Mouse (Mus musculus): ENCODE data around the gene Tnfaip2. TPM values are rescaled to one million over a fixed set of nuclear protein-coding genes. Genes with fewer than 3 reads are reported as not detected.

Gene Tnfaip2
- polyA plus RNA-seq, 1 experiment, result 4.7 TPM

DNA sequence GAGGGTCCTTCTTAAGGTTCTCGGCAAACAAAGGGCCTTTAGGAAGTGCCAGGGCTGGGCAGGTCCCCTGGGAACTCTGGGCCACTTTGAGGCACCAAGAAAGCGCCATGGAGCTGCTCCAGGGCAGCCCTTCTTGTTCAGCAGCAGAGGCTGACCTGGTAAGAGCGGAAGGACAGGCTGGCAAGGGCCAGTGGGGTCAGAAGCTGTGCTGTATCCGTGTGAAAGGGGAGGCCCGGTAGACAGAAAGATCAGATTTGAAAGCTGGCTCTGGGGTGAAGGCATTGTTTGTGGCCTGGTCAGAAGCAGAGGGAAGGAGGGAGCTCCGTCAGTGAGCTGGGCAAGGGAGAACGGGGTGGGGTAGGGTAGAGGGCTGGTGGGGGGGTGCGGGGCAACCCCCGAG, 5.1 kb downstream of the Tnfaip2 start:
- no peaks in the 10 kb centered on the region for H3K9me3 ChIP-seq (replicated peaks; ENCODE audit: control insufficient read depth, insufficient read depth, low read length, poor library complexity, severe bottlenecking)
- H3K4me1 ChIP-seq (ENCODE audit: control insufficient read depth, insufficient read depth, low read length), result no peaks in the 10 kb centered on the region
- H3K36me3 ChIP-seq (ENCODE audit: control insufficient read depth, insufficient read depth, low read length, poor library complexity, severe bottlenecking), result no peaks in the 10 kb centered on the region
- no peaks in the 10 kb centered on the region; the same call in 1 of the 2 replicates for H3K27me3 ChIP-seq (ENCODE audit: control insufficient read depth, insufficient read depth, low read length, poor library complexity, severe bottlenecking)
- H3K4me3 ChIP-seq (ENCODE audit: low read depth, low read length), result no peak overlapping the region
- H3K9ac ChIP-seq (ENCODE audit: low read depth, poor library complexity, severe bottlenecking), result no peak overlapping the region
- H3K27ac ChIP-seq (ENCODE audit: insufficient read depth, low read length), result no peak overlapping the region
- no peak for TF ChIP-seq CTCF (IDR thresholded peaks at IDR 0.05; ENCODE audit: low read depth, low read length)
- TF ChIP-seq POLR2A (IDR thresholded peaks at IDR 0.05; ENCODE audit: insufficient read depth, low read length), result no peak
- TF ChIP-seq EP300 (IDR thresholded peaks at IDR 0.05; ENCODE audit: insufficient read depth, low read depth, low read length), result no peak

DNA sequence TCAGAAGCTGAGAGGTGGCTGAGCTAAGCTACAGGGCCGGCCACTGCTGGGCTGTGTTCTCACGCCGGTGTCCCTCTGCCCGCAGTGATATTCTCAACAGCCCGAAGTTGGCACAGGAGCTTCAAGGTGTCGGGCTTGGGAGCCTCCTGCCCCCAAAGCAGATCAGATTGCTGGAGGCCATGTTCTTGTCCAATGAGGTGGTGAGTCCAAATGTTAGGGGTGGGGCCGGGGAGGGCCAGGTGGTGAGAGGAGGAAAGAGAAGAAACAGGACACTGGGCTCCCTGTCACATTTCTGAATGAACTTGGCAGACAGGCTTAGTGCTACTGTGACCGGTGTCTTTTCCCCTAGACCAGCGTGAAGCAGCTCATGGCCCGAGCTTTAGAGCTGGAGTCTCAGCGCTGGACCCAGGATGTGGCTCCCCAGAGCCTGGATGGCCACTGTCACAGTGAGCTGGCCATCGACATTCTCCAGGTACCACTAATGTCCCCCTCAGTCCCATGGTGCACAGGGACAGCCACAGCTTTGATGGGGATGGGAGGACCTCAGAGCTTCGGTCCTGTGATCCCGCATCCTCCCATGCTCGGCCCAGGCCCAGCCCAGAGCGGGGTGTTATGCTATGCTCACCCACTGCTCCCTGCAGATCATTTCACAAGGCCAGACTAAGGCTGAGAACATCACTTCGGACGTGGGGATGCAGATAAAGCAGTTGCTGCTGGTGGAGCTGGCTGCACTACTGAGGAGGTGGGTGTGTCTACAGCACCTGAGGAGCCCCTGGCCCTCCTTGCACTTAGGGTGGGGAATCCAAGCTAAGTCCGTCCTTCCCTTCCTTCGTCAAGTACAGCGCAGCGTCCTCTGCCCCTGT, 5.9 kb downstream of the Tnfaip2 start:
- Histone ChIP-seq H3K9me3 (replicated peaks; ENCODE audit: control insufficient read depth, insufficient read depth, low read length, poor library complexity, severe bottlenecking) (no peaks in the 10 kb centered on the region), H3K36me3 (ENCODE audit: control insufficient read depth, insufficient read depth, low read length, poor library complexity, severe bottlenecking) (no peaks in the 10 kb centered on the region), H3K4me1 (ENCODE audit: control insufficient read depth, insufficient read depth, low read length) (no peaks in the 10 kb centered on the region), H3K27me3 (ENCODE audit: control insufficient read depth, insufficient read depth, low read length, poor library complexity, severe bottlenecking) (no peaks in the 10 kb centered on the region; the same call in 1 of the 2 replicates), H3K27ac (ENCODE audit: insufficient read depth, low read length) (no peak overlapping the region), H3K4me3 (ENCODE audit: low read depth, low read length) (no peak overlapping the region), H3K9ac (ENCODE audit: low read depth, poor library complexity, severe bottlenecking) (no peak overlapping the region)
- TF ChIP-seq CTCF (IDR thresholded peaks at IDR 0.05; ENCODE audit: low read depth, low read length) (no peak), EP300 (IDR thresholded peaks at IDR 0.05; ENCODE audit: insufficient read depth, low read depth, low read length) (no peak), POLR2A (IDR thresholded peaks at IDR 0.05; ENCODE audit: insufficient read depth, low read length) (no peak)

DNA sequence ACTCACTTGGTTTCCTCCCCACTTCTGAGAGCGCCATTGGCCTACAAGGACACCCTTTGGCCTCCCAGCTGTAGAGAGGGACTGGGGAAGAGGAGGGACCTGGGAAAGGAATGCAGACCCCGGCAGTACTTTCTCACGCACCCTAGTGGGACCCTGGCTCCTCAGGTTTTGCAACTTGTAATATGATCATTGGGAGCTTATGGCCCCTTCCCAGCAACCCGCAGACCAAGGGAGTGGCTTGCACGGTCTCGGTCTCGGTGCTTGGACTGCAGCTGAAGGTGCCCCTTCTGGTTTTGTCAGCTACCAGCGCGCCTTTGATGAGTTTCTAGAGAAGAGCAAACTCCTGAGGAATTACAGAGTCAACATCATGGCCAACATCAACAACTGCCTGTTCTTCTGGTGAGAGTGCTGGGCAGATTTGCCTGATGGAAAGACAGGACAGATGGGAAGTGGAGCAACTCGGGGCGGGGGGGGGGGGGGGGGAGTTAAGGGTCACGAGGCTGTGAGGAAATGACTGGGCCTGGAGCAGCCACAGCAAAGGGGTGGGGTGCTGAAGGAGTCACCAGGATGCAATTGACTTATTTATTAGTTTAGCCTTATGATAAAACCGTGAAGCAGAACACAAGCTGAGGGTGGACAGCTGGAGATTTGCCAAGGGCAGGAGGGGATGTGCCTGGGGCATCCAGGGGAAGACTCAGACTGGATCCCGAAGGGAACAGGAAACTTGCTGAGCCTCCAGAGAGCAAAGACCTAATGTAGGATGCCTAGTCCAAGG, 6.8 kb downstream of the Tnfaip2 start:
- Histone ChIP-seq H3K27me3 (ENCODE audit: control insufficient read depth, insufficient read depth, low read length, poor library complexity, severe bottlenecking) (no peaks in the 10 kb centered on the region), H3K9ac (ENCODE audit: low read depth, poor library complexity, severe bottlenecking) (no peak overlapping the region), H3K4me1 (ENCODE audit: control insufficient read depth, insufficient read depth, low read length) (no peaks in the 10 kb centered on the region), H3K4me3 (ENCODE audit: low read depth, low read length) (no peak overlapping the region), H3K9me3 (replicated peaks; ENCODE audit: control insufficient read depth, insufficient read depth, low read length, poor library complexity, severe bottlenecking) (no peaks in the 10 kb centered on the region), H3K36me3 (ENCODE audit: control insufficient read depth, insufficient read depth, low read length, poor library complexity, severe bottlenecking) (no peaks in the 10 kb centered on the region), H3K27ac (ENCODE audit: insufficient read depth, low read length) (no peak overlapping the region)
- TF ChIP-seq CTCF (IDR thresholded peaks at IDR 0.05; ENCODE audit: low read depth, low read length) (no peak), EP300 (IDR thresholded peaks at IDR 0.05; ENCODE audit: insufficient read depth, low read depth, low read length) (no peak), POLR2A (IDR thresholded peaks at IDR 0.05; ENCODE audit: insufficient read depth, low read length) (no peak)

DNA sequence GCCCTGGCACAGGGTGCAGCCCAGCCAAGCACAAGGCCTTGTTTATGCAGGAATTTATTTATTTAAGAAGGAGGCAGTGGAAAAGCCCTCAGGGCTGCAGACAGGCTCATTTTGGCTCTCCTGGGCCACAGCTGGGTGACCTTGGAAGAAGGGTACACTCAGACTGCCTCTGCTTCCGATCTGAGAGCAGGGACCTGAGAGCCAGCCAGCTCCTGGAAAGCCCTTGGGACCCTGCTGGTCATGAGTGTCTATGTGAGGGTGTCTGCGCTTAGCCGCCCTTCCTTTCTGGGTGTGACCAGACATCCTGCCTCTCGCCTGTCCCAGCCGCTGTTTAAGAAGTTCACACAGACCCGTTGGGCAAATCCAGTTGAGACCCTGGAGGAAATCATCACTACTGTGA, 8.1 kb downstream of the Tnfaip2 start:
- H3K27me3 ChIP-seq (ENCODE audit: control insufficient read depth, insufficient read depth, low read length, poor library complexity, severe bottlenecking), result no peaks in the 10 kb centered on the region
- H3K27ac ChIP-seq (ENCODE audit: insufficient read depth, low read length), result no peak overlapping the region
- H3K4me1 ChIP-seq (ENCODE audit: control insufficient read depth, insufficient read depth, low read length), result no peaks in the 10 kb centered on the region
- TF ChIP-seq EP300 (IDR thresholded peaks at IDR 0.05; ENCODE audit: insufficient read depth, low read depth, low read length), result no peak
- no peak for TF ChIP-seq POLR2A (IDR thresholded peaks at IDR 0.05; ENCODE audit: insufficient read depth, low read length)
- TF ChIP-seq CTCF (IDR thresholded peaks at IDR 0.05; ENCODE audit: low read depth, low read length), result no peak
- no peak overlapping the region for H3K9ac ChIP-seq (ENCODE audit: low read depth, poor library complexity, severe bottlenecking)
- no peaks in the 10 kb centered on the region for H3K9me3 ChIP-seq (replicated peaks; ENCODE audit: control insufficient read depth, insufficient read depth, low read length, poor library complexity, severe bottlenecking)
- no peak overlapping the region for H3K4me3 ChIP-seq (ENCODE audit: low read depth, low read length)
- no peaks in the 10 kb centered on the region for H3K36me3 ChIP-seq (ENCODE audit: control insufficient read depth, insufficient read depth, low read length, poor library complexity, severe bottlenecking)

DNA sequence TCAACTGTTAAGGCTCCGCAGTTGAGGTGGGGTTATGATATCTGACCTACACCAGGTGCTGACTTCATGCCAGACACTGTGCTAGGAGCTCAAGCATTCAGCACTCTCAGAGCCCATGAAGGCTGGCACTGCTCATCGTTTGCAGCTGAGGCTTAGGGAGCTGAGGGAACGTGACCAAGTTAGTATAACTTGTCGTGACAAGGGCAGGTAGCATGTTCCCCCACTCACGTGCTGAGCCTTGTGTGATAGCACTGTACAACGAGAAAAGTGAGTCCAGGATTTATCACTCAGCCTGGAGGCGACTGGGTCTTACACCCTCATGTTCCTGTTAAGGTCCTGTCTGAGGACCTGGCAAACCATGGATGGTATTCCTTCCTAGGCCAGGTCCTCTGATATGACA, 9.3 kb downstream of the Tnfaip2 start:
- no peaks in the 10 kb centered on the region for H3K4me1 ChIP-seq (ENCODE audit: control insufficient read depth, insufficient read depth, low read length)
- no peak overlapping the region for H3K27ac ChIP-seq (ENCODE audit: insufficient read depth, low read length)
- no peak overlapping the region for H3K9ac ChIP-seq (ENCODE audit: low read depth, poor library complexity, severe bottlenecking)
- H3K4me3 ChIP-seq (ENCODE audit: low read depth, low read length), result no peak overlapping the region
- no peaks in the 10 kb centered on the region for H3K9me3 ChIP-seq (replicated peaks; ENCODE audit: control insufficient read depth, insufficient read depth, low read length, poor library complexity, severe bottlenecking)
- TF ChIP-seq POLR2A (IDR thresholded peaks at IDR 0.05; ENCODE audit: insufficient read depth, low read length) (no peak), CTCF (IDR thresholded peaks at IDR 0.05; ENCODE audit: low read depth, low read length) (no peak), EP300 (IDR thresholded peaks at IDR 0.05; ENCODE audit: insufficient read depth, low read depth, low read length) (no peak)
- H3K27me3 ChIP-seq (ENCODE audit: control insufficient read depth, insufficient read depth, low read length, poor library complexity, severe bottlenecking), result no peaks in the 10 kb centered on the region
- no peaks in the 10 kb centered on the region for H3K36me3 ChIP-seq (ENCODE audit: control insufficient read depth, insufficient read depth, low read length, poor library complexity, severe bottlenecking)

DNA sequence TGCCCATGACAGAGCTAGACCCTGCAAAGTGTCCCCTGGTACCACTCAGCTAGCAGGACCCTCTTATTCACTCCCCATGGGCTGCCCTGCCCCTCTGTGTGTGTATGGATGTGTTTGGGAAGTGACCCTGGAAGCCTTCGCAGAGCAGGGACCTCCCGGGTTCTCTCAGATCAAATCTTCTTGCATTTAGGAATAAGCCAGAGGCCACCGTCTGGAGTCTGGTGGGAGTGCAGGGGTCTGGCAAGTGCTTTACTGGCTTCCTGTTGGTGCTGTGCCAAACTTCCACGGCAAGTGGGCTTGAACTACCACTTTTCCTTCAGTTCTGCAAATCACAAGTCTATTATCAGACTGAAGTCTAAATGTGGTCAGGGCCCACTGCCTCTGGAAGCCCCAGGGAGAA, 11.8 kb downstream of the Tnfaip2 start:
- Histone ChIP-seq H3K9me3 (replicated peaks; ENCODE audit: control insufficient read depth, insufficient read depth, low read length, poor library complexity, severe bottlenecking) (no peaks in the 10 kb centered on the region), H3K36me3 (ENCODE audit: control insufficient read depth, insufficient read depth, low read length, poor library complexity, severe bottlenecking) (no peaks in the 10 kb centered on the region), H3K27ac (ENCODE audit: insufficient read depth, low read length) (no peak overlapping the region), H3K27me3 (ENCODE audit: control insufficient read depth, insufficient read depth, low read length, poor library complexity, severe bottlenecking) (no peaks in the 10 kb centered on the region), H3K4me3 (ENCODE audit: low read depth, low read length) (no peak overlapping the region), H3K4me1 (ENCODE audit: control insufficient read depth, insufficient read depth, low read length) (no peaks in the 10 kb centered on the region), H3K9ac (ENCODE audit: low read depth, poor library complexity, severe bottlenecking) (no peak overlapping the region)
- TF ChIP-seq POLR2A (IDR thresholded peaks at IDR 0.05; ENCODE audit: insufficient read depth, low read length) (no peak), CTCF (IDR thresholded peaks at IDR 0.05; ENCODE audit: low read depth, low read length) (no peak), EP300 (IDR thresholded peaks at IDR 0.05; ENCODE audit: insufficient read depth, low read depth, low read length) (no peak)
